Mouse (Mus musculus) layer of hippocampus, adult 8-10 months (tissue): Measurements from ENCODE around the gene Ciao1. TPM values are rescaled to one million over a fixed set of nuclear protein-coding genes. Genes with fewer than 3 reads are reported as not detected.
"Not testable (repeated sequence)": the region's sequence is repeated elsewhere in the genome, so short reads cannot be mapped to it uniquely, and the experiment has no call there.

Experiments
- DNase-seq, 2 experiments: peaks; one replicate each; pipeline ENCODE4 v3.0.0; 2022; ENCODE audit warnings: low spot score in 2 of 2
- total RNA-seq, 4 experiments: library from RNA; stranded (reverse); gene quantifications; 2 replicates each; pipeline ENCODE4 v1.2.4; 2022

Ciao1 gene
- total RNA-seq, 4 experiments from 2014 or later = 73.1 to 81.0 (median 77.0) TPM

GRCm38 (mm10) chr2:127250291-127251008 is 2.8 kb upstream of the Ciao1 start:
- no peak for DNase-seq

- peak in 1 of 2 experiments; percentile 25 for DNase-seq
Measured at GRCm38 (mm10) chr2:127248334-127249004, 853 bp upstream of the Ciao1 start.

GRCm38 (mm10) chr2:127240065-127240464 is 7.6 kb downstream of the Ciao1 start:
- DNase-seq = no peak

- DNase-seq = no peak
Measured at GRCm38 (mm10) chr2:127237897-127238610, 9.6 kb downstream of the Ciao1 start.

GRCm38 (mm10) chr2:127225261-127225660 is 22.4 kb downstream of the Ciao1 start:
- DNase-seq = no peak

GRCm38 (mm10) chr2:127217746-127218145 is 29.9 kb downstream of the Ciao1 start:
- no peak for DNase-seq

GRCm38 (mm10) chr2:127210701-127211100 is 36.9 kb downstream of the Ciao1 start:
- DNase-seq = no peak

GRCm38 (mm10) chr2:127208452-127208769 is 39.2 kb downstream of the Ciao1 start:
- DNase-seq = no peak

- peak; percentile 95 to 96 for DNase-seq
Measured at GRCm38 (mm10) chr2:127207547-127208451, 39.8 kb downstream of the Ciao1 start, which contains the start of the genes 1810024B03Rik and Snrnp200. Gene 1810024B03Rik (minus strand): TSS chr2:127208280. Gene Snrnp200 (plus strand): TSS chr2:127208386.

- no peak for DNase-seq
Measured at GRCm38 (mm10) chr2:127206916-127207315, 40.7 kb downstream of the Ciao1 start.

GRCm38 (mm10) chr2:127205936-127206335 is 41.7 kb downstream of the Ciao1 start:
- not testable (repeated sequence) for DNase-seq

- peak in 1 of 2 experiments; percentile 58 for DNase-seq
Measured at GRCm38 (mm10) chr2:127204932-127205331, 42.7 kb downstream of the Ciao1 start.

Other genes with a start within 250 kb of the Ciao1 start
- gene Ap4e1, start 239.1 kb downstream of the Ciao1 start, total RNA-seq = 10 to 100 TPM; 12.2 to 18.9 (median 14.4) TPM
- gene Blvra, start 177.2 kb downstream of the Ciao1 start, total RNA-seq = 10 to 100 TPM; 18.2 to 23.3 (median 22.8) TPM
- 1 to 10 TPM in 3 of 4 experiments, under 1 TPM in 1; 0.89 to 2.0 (median 1.5) TPM for gene Ncaph, start 113.9 kb downstream of the Ciao1 start, total RNA-seq
- 1 to 10 TPM; 1.9 to 6.6 (median 4.2) TPM for gene Itpripl1, start 104.4 kb downstream of the Ciao1 start, total RNA-seq
- 1 to 10 TPM in 1 of 4 experiments, under 1 TPM in 3; 0.76 to 1.2 (median 0.88) TPM for gene 1810024B03Rik, start 39.5 kb downstream of the Ciao1 start, total RNA-seq
- gene Snrnp200, start 39.4 kb downstream of the Ciao1 start, total RNA-seq = 100 to 1,000 TPM in 1 of 4 experiments, 10 to 100 TPM in 3; 91.8 to 100 (median 96.5) TPM
- gene Tmem127, start 92 bp upstream of the Ciao1 start, total RNA-seq = 10 to 100 TPM; 69.4 to 75.6 (median 72.4) TPM
- gene Stard7, start 22.4 kb upstream of the Ciao1 start, total RNA-seq = 100 to 1,000 TPM; 100 to 119 (median 107) TPM
- gene Dusp2, start 88.3 kb upstream of the Ciao1 start, total RNA-seq = 1 to 10 TPM in 3 of 4 experiments, under 1 TPM in 1; 0.99 to 1.6 (median 1.2) TPM
- gene Astl, start 90.8 kb upstream of the Ciao1 start, total RNA-seq = not detected
- gene Adra2b, start 115.4 kb upstream of the Ciao1 start, total RNA-seq = under 1 TPM in 3 of 4 experiments, not detected in 1; 0.09 to 0.41 (median 0.12) TPM
- gene Gpat2, start 177.4 kb upstream of the Ciao1 start, total RNA-seq = under 1 TPM in 2 of 4 experiments, not detected in 2; 0.13 to 0.27 TPM
- gene Fahd2a, start 196.7 kb upstream of the Ciao1 start, total RNA-seq = 10 to 100 TPM; 17.9 to 21.1 (median 19.8) TPM